Mouse (Mus musculus): ENCODE measurements at regions not wholly inside any gene's neighbourhood (a gene's known extent, or its start where the extent isn't known, plus 50 kb on each side); places are given as distances from the start of the nearest gene placed in this dataset.
"Not testable (repeated sequence)": the region's sequence is repeated elsewhere in the genome, so short reads cannot be mapped to it uniquely, and the experiment has no call there.

GRCm38 (mm10) chr10:117502135-117502534 lies 122.3 kb upstream of the Cpsf6 start:
- no peak for DNase-seq (ENCODE audit: low spot score in 2 of 2)

GRCm38 (mm10) chr10:117501426-117501825 lies 121.6 kb upstream of the Cpsf6 start:
- DNase-seq (ENCODE audit: low spot score in 2 of 2), result no peak

- DNase-seq (ENCODE audit: low spot score in 2 of 2), result no peak
Observed at GRCm38 (mm10) chr10:117500457-117501108, 120.8 kb upstream of the Cpsf6 start.

GRCm38 (mm10) chr10:117499864-117500453 lies 120.1 kb upstream of the Cpsf6 start:
- DNase-seq (ENCODE audit: low spot score in 2 of 2), result no peak

- no peak for DNase-seq (ENCODE audit: low spot score in 2 of 2)
Observed at GRCm38 (mm10) chr10:117499177-117499863, 119.5 kb upstream of the Cpsf6 start.

- no peak for DNase-seq (ENCODE audit: low spot score in 2 of 2)
Observed at GRCm38 (mm10) chr10:117498497-117498896, 118.7 kb upstream of the Cpsf6 start.

- DNase-seq (ENCODE audit: low spot score in 2 of 2), result no peak
Observed at GRCm38 (mm10) chr10:117497565-117498256, 117.9 kb upstream of the Cpsf6 start.

- DNase-seq (ENCODE audit: low spot score in 2 of 2), result not testable (repeated sequence)
Observed at GRCm38 (mm10) chr10:117497082-117497481, 117.3 kb upstream of the Cpsf6 start.

- DNase-seq (ENCODE audit: low spot score in 2 of 2), result no peak
Observed at GRCm38 (mm10) chr10:117496064-117497011, 116.5 kb upstream of the Cpsf6 start.

- DNase-seq (ENCODE audit: low spot score in 2 of 2), result no peak
Observed at GRCm38 (mm10) chr10:117494171-117494701, 114.4 kb upstream of the Cpsf6 start.

- DNase-seq (ENCODE audit: low spot score in 2 of 2), result no peak
Observed at GRCm38 (mm10) chr10:117493824-117494121, 114.0 kb upstream of the Cpsf6 start.

- DNase-seq (ENCODE audit: low spot score in 2 of 2), result no peak
Observed at GRCm38 (mm10) chr10:117493091-117493823, 113.4 kb upstream of the Cpsf6 start.

GRCm38 (mm10) chr10:117492391-117492990 lies 112.7 kb upstream of the Cpsf6 start:
- no peak for DNase-seq (ENCODE audit: low spot score in 2 of 2)

- DNase-seq (ENCODE audit: low spot score in 2 of 2), result no peak
Observed at GRCm38 (mm10) chr10:117491711-117492110, 111.9 kb upstream of the Cpsf6 start.

GRCm38 (mm10) chr10:117490851-117491595 lies 111.2 kb upstream of the Cpsf6 start:
- no peak for DNase-seq (ENCODE audit: low spot score in 2 of 2)

GRCm38 (mm10) chr10:117483091-117483600 lies 103.3 kb upstream of the Cpsf6 start:
- DNase-seq (ENCODE audit: low spot score in 2 of 2), result no peak

GRCm38 (mm10) chr10:117482361-117482760 lies 102.5 kb upstream of the Cpsf6 start:
- DNase-seq (ENCODE audit: low spot score in 2 of 2), result no peak

GRCm38 (mm10) chr10:117481341-117481990 lies 101.7 kb upstream of the Cpsf6 start:
- DNase-seq (ENCODE audit: low spot score in 2 of 2), result no peak

All from layer of hippocampus, adult 18-20 months (tissue).